Mouse (Mus musculus): ENCODE measurements around the gene Dync1i1. TPM values are rescaled to one million over a fixed set of nuclear protein-coding genes. Genes with fewer than 3 reads are reported as not detected.
"Not testable (repeated sequence)": the region's sequence is repeated elsewhere in the genome, so short reads cannot be mapped to it uniquely, and the experiment has no call there.

Dync1i1 gene
- total RNA-seq (2014; rRNA removed; ENCODE audit: low replicate concordance) (2.2 TPM in 1 of 2 replicates, not detected in the other), polyA plus RNA-seq (2015; fragmentation: Nextera tagmentation; extraction: Ambion mirVana) (0.92 and 0.96 TPM in 2 replicates)

DNA sequence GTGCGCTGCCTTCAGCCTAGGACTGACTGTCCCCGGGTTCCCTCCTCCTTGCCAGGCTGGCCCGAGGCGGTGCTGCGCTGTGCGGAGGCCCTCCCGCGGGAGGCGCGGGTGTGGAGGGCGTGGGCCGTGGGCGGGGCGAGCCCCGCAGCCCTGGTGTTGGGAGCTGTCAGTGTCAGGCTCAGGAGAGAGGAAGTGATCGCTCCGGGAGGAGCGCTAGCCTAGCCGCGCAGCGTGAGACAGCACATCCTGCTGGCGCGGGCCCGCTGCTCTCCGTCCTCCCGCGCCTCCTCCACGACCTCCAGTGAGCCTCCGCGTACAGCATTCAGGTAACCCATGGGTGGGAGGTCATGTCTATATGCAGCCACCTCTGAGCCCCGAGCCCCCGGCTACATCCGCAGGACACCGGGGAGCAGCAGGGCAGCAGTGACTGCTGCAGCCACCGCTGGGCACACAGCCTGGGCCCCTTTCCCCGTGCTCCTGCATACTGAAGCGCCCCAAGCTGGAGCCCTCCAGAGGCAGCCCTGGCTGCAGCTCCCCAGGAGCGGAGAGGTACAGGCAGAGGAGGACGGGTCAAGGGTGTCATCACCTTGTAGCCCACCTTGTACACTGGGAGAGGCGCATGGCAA is at the start of gene Dync1i1:
Gene Dync1i1, plus strand, starts transcription at position 29 of the 626 bp plus-strand sequence.
- H3K9ac ChIP-seq (replicated peaks; ENCODE audit: low read depth, low read length), result peak within 1 kb of the TSS; percentile 45; the same call in 1 of the 2 replicates
- 2% methylated on average over 35 of the region's 40 CpGs for WGBS
- 0 out of 2 replicates have a peak, but pooled peaks cover 8% of the 10 kb centered on the region for H3K4me1 ChIP-seq (ENCODE audit: control insufficient read depth, insufficient read depth)
- no peak within 1 kb of the TSS for H3K27ac ChIP-seq (ENCODE audit: low read depth)
- no peaks in the 10 kb centered on the region for H3K36me3 ChIP-seq (replicated peaks; ENCODE audit: control insufficient read depth, insufficient read depth, low read length)
- peak within 1 kb of the TSS; percentile 53 for H3K4me3 ChIP-seq (ENCODE audit: low read depth, low read length)
- TF ChIP-seq EP300 (IDR thresholded peaks at IDR 0.05; ENCODE audit: low read depth) (no peak), CTCF (IDR thresholded peaks at IDR 0.05; ENCODE audit: low read depth) (no peak)
- peak; percentile 58 for ATAC-seq (ENCODE audit: insufficient read depth, low read depth)
- H3K4me2 ChIP-seq (ENCODE audit: low read depth, low read length), result peak within 1 kb of the TSS; percentile 82
- H3K9me3 ChIP-seq (replicated peaks; ENCODE audit: control insufficient read depth, low read length), result no peaks in the 10 kb centered on the region
- H3K27me3 ChIP-seq (ENCODE audit: control insufficient read depth, insufficient read depth, low read length), result no peaks in the 10 kb centered on the region; the same call in 1 of the 2 replicates
- DNase-seq (ENCODE audit: low spot score), result peak; percentile 9

DNA sequence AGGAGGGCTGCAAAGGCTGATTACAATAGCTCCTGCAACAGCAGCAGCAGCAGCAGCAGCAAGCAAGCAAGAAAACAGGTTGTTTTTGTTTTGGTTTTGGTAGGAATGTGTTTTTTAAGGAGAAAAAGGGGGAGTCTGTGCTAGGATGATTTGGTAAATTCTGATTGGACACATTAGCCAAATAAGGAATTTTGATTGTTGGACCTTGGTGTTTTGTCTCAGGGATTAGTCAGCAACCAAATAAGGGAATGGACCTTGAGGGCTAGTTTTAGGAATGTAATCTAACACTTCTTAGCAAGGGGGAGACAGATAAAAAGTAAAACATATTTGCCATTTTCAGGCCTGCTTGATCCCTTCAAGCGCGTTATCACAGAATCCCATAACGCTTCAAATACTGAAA is 45.7 kb upstream of the Dync1i1 start:
- Histone ChIP-seq H3K27ac (ENCODE audit: low read depth) (no peak overlapping the region), H3K4me2 (ENCODE audit: low read depth, low read length) (no peak overlapping the region), H3K4me1 (ENCODE audit: control insufficient read depth, insufficient read depth) (no peaks in the 10 kb centered on the region), H3K9ac (replicated peaks; ENCODE audit: low read depth, low read length) (no peak overlapping the region), H3K27me3 (ENCODE audit: control insufficient read depth, insufficient read depth, low read length) (no peaks in the 10 kb centered on the region), H3K9me3 (replicated peaks; ENCODE audit: control insufficient read depth, low read length) (no peaks in the 10 kb centered on the region), H3K4me3 (ENCODE audit: low read depth, low read length) (no peak overlapping the region), H3K36me3 (replicated peaks; ENCODE audit: control insufficient read depth, insufficient read depth, low read length) (no peaks in the 10 kb centered on the region)
- DNase-seq (ENCODE audit: low spot score), result no peak
- ATAC-seq (ENCODE audit: insufficient read depth, low read depth), result no peak
- WGBS, result 59% methylated on average over 3 of the region's 3 CpGs
- TF ChIP-seq EP300 (IDR thresholded peaks at IDR 0.05; ENCODE audit: low read depth), result no peak
- no peak for TF ChIP-seq CTCF (IDR thresholded peaks at IDR 0.05; ENCODE audit: low read depth)

GRCm38 (mm10) chr6:5701826-5702225 is 23.6 kb upstream of the Dync1i1 start:
- ATAC-seq (ENCODE audit: insufficient read depth, low read depth), result no peak
- Histone ChIP-seq H3K9ac (replicated peaks; ENCODE audit: low read depth, low read length) (no peak overlapping the region), H3K4me3 (ENCODE audit: low read depth, low read length) (no peak overlapping the region), H3K27ac (ENCODE audit: low read depth) (no peak overlapping the region), H3K4me1 (ENCODE audit: control insufficient read depth, insufficient read depth) (no peaks in the 10 kb centered on the region), H3K4me2 (ENCODE audit: low read depth, low read length) (no peak overlapping the region), H3K9me3 (replicated peaks; ENCODE audit: control insufficient read depth, low read length) (no peaks in the 10 kb centered on the region), H3K36me3 (replicated peaks; ENCODE audit: control insufficient read depth, insufficient read depth, low read length) (no peaks in the 10 kb centered on the region), H3K27me3 (ENCODE audit: control insufficient read depth, insufficient read depth, low read length) (no peaks in the 10 kb centered on the region)
- no peak for DNase-seq (ENCODE audit: low spot score)
- 72% methylated on average over 2 of the region's 2 CpGs for WGBS
- no peak for TF ChIP-seq CTCF (IDR thresholded peaks at IDR 0.05; ENCODE audit: low read depth)

GRCm38 (mm10) chr6:5707894-5708293 is 17.5 kb upstream of the Dync1i1 start:
- ATAC-seq (ENCODE audit: insufficient read depth, low read depth); DNase-seq (ENCODE audit: low spot score); H3K4me3 ChIP-seq (ENCODE audit: low read depth, low read length); H3K4me1 ChIP-seq (ENCODE audit: control insufficient read depth, insufficient read depth); H3K9me3 ChIP-seq (replicated peaks; ENCODE audit: control insufficient read depth, low read length); H3K36me3 ChIP-seq (replicated peaks; ENCODE audit: control insufficient read depth, insufficient read depth, low read length); H3K27ac ChIP-seq (ENCODE audit: low read depth); H3K4me2 ChIP-seq (ENCODE audit: low read depth, low read length); H3K9ac ChIP-seq (replicated peaks; ENCODE audit: low read depth, low read length); H3K27me3 ChIP-seq (ENCODE audit: control insufficient read depth, insufficient read depth, low read length): not testable (repeated sequence)
- 52% methylated on average over 3 of the region's 3 CpGs for WGBS

DNA sequence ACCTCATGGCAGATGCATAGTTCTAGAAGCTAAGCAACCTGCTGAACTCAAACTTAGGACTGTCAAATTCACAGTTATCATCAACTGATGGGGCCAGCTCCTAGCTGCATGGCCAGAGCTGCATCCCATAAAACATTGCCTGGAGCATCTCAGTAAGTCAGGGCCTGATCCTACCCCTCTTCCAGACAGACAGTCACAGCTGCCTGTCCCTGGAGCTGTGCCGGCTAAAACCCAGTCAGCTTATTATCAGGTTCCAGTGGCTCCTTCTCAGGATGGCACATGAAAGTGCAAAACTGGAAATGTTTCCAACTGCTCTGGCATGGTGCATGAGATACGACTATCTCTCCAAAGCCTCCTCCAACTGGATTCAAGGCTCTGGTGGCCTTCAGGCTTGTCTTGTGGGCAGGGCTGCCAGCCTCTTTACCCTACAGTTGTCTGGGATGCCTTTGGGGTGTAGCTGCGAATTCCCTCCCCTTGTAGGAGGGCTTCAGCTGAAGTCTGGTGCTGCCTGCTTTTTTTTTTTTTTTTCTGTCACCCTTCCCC is 15.3 kb upstream of the Dync1i1 start:
- H3K9me3 ChIP-seq (replicated peaks; ENCODE audit: control insufficient read depth, low read length), result no peaks in the 10 kb centered on the region
- H3K27me3 ChIP-seq (ENCODE audit: control insufficient read depth, insufficient read depth, low read length), result no peaks in the 10 kb centered on the region
- no peaks in the 10 kb centered on the region for H3K4me1 ChIP-seq (ENCODE audit: control insufficient read depth, insufficient read depth)
- H3K27ac ChIP-seq (ENCODE audit: low read depth), result no peak overlapping the region
- no peak overlapping the region for H3K9ac ChIP-seq (replicated peaks; ENCODE audit: low read depth, low read length)
- 38% methylated on average over 3 of the region's 3 CpGs for WGBS
- DNase-seq (ENCODE audit: low spot score) (no peak), ATAC-seq (ENCODE audit: insufficient read depth, low read depth) (no peak)
- no peaks in the 10 kb centered on the region for H3K36me3 ChIP-seq (replicated peaks; ENCODE audit: control insufficient read depth, insufficient read depth, low read length)
- TF ChIP-seq EP300 (IDR thresholded peaks at IDR 0.05; ENCODE audit: low read depth) (no peak), CTCF (IDR thresholded peaks at IDR 0.05; ENCODE audit: low read depth) (no peak)
- no peak overlapping the region for H3K4me2 ChIP-seq (ENCODE audit: low read depth, low read length)
- no peak overlapping the region for H3K4me3 ChIP-seq (ENCODE audit: low read depth, low read length)

DNA sequence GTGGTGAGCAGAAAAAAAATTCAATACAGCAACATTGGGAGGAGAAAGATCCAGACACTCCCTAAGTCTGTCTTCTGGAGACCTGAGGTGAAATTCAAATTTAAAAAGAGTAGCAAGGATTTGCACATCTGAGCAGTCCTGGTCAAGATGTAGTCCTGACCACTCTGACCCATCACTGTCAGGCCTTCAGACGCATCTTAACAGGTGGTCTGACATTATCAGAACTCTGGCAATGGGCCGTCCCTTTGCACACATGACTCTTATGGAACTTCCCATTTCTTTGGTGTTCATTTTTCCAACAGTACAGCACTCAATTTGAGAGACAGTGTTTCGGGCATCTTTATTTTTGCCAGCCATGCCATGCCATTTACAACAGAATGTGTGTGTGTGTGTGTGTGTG is 12.8 kb upstream of the Dync1i1 start:
- Histone ChIP-seq H3K27me3 (ENCODE audit: control insufficient read depth, insufficient read depth, low read length) (no peaks in the 10 kb centered on the region), H3K9ac (replicated peaks; ENCODE audit: low read depth, low read length) (no peak overlapping the region), H3K9me3 (replicated peaks; ENCODE audit: control insufficient read depth, low read length) (no peaks in the 10 kb centered on the region), H3K27ac (ENCODE audit: low read depth) (no peak overlapping the region), H3K4me3 (ENCODE audit: low read depth, low read length) (no peak overlapping the region), H3K4me2 (ENCODE audit: low read depth, low read length) (no peak overlapping the region), H3K4me1 (ENCODE audit: control insufficient read depth, insufficient read depth) (no peaks in the 10 kb centered on the region), H3K36me3 (replicated peaks; ENCODE audit: control insufficient read depth, insufficient read depth, low read length) (no peaks in the 10 kb centered on the region)
- TF ChIP-seq EP300 (IDR thresholded peaks at IDR 0.05; ENCODE audit: low read depth), result no peak
- no peak for TF ChIP-seq CTCF (IDR thresholded peaks at IDR 0.05; ENCODE audit: low read depth)
- no peak for DNase-seq (ENCODE audit: low spot score)
- no peak for ATAC-seq (ENCODE audit: insufficient read depth, low read depth)
- WGBS, result 67% methylated on average over 3 of the region's 3 CpGs

Data from heart, postnatal 0 days (tissue).